In the genomic region with DNA sequence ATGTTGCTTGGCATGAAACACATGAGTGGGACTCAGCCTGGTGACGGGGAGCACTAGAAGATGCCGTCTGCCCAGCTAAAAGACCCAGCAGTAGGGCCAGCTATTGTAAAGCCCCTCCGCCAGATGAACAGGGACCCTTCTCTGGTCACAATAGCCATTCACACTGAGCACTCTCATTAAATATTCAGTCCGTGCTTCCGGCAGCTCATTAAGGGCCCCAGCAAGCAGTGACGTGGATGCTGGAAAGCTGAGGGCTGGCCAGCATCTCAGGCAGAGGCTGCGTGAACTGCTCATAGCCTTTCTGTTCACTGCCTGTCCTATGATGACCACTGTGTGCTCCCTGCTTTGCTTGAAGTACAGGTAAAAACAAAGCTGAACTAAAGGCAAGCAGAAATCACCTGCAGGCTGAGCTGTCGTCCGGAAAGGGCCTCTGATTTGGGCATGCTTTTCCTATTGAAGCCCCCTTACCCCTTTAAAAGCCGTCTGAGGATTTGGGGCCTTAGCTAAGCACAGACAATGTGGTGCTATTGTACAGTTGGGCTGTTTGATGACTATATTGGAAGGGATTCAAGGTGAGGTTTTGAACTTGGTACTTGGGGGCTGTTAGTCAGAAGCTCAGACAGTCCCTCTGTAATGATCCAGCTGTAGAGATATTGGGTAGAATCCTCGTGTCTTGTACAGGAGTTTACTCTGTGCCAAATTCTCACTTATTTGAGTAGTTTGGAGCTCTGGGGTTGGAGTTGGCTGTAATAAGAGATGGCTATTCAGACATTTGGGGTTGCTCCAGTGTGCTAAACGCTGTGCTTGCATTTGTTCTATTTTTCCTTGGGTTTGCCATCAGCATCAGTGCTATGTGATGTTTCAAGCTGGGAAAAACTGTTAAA, we compare ENCODE assay signal across 10 mouse cellular contexts.
DNase-seq lines count a peak whose midpoint lies in the region; ATAC-seq lines count a peak whose summit lies in the region.
"Had no signal": no experiment of that assay in that cellular context is flagged by ENCODE, and none has a peak within 500 bp of the region (broad histone marks: within the 10 kb centered on the region; RNA-seq: fewer than 3 reads in every experiment).

No protein-coding gene starts in this region.

- no peak overlapping the region for H3K4me2 ChIP-seq in embryonic facial prominence, embryonic 14.5 days (ENCODE audit: low read depth, low read length)
- H3K4me2 ChIP-seq in hindbrain, embryonic 16.5 days (ENCODE audit: low read length), result peak overlapping the region; percentile 31
- H3K4me2 ChIP-seq in neural tube, embryonic 14.5 days (ENCODE audit: low read depth, low read length), result no peak overlapping the region; the same call in 1 of the 2 replicates

- no peak overlapping the region for H3K27ac ChIP-seq in embryonic facial prominence, embryonic 14.5 days (replicated peaks; ENCODE audit: low read depth, low read length)
- H3K27ac ChIP-seq in hindbrain, embryonic 16.5 days (ENCODE audit: low read depth, low read length), result peak overlapping the region; percentile 63
- H3K27ac ChIP-seq in neural tube, embryonic 14.5 days (ENCODE audit: low read depth, low read length), result peak overlapping the region; percentile 69

- ATAC-seq in embryonic facial prominence, embryonic 14.5 days (ENCODE audit: low read depth), result peak; percentile 71; the same call in 1 of the 2 replicates
- peak; percentile 92 for ATAC-seq in hindbrain, embryonic 16.5 days
- ATAC-seq in neural tube, embryonic 14.5 days (ENCODE audit: low read depth), result peak; percentile 89
- ATAC-seq: liver, postnatal 0 days had no signal

- peak; percentile 45 for DNase-seq in layer of hippocampus, postnatal 10 days (ENCODE audit: low spot score in 2 of 2)
- DNase-seq in layer of hippocampus, adult 9-10 months (ENCODE audit: low spot score), result no peak
- DNase-seq in embryonic facial prominence, embryonic 14.5 days (ENCODE audit: low spot score), result peak; percentile 49
- DNase-seq in ovary, adult 18-20 months (ENCODE audit: low spot score), result no peak
- DNase-seq in thymus, postnatal 10 days (ENCODE audit: low spot score in 2 of 2), result no peak
- DNase-seq in right cerebral cortex, postnatal 25 days, result no peak
- DNase-seq: adrenal gland, postnatal 10 days; liver, postnatal 0 days had no signal

- no peaks in the 10 kb centered on the region for H3K36me3 ChIP-seq in embryonic facial prominence, embryonic 14.5 days (ENCODE audit: control insufficient read depth, insufficient read depth, low read length)
- no peaks in the 10 kb centered on the region for H3K36me3 ChIP-seq in hindbrain, embryonic 16.5 days (ENCODE audit: control insufficient read depth, insufficient read depth, low read length)
- no peaks in the 10 kb centered on the region for H3K36me3 ChIP-seq in neural tube, embryonic 14.5 days (ENCODE audit: control insufficient read depth, insufficient read depth, low read length)

- WGBS in embryonic facial prominence, embryonic 14.5 days, result 53% methylated on average over 12 of the region's 12 CpGs
- 16% methylated on average over 12 of the region's 12 CpGs for WGBS in hindbrain, embryonic 16.5 days
- WGBS in neural tube, embryonic 14.5 days, result 20% methylated on average over 12 of the region's 12 CpGs

- no peaks in the 10 kb centered on the region for H3K9me3 ChIP-seq in embryonic facial prominence, embryonic 14.5 days (ENCODE audit: control insufficient read depth, low read length)
- no peaks in the 10 kb centered on the region for H3K9me3 ChIP-seq in hindbrain, embryonic 16.5 days (ENCODE audit: control insufficient read depth, low read length)
- H3K9me3 ChIP-seq in neural tube, embryonic 14.5 days (ENCODE audit: control insufficient read depth, low read length), result no peaks in the 10 kb centered on the region

- H3K4me3 ChIP-seq in embryonic facial prominence, embryonic 14.5 days (ENCODE audit: low read depth, low read length), result no peak overlapping the region
- no peak overlapping the region for H3K4me3 ChIP-seq in hindbrain, embryonic 16.5 days (ENCODE audit: low read length)
- H3K4me3 ChIP-seq in neural tube, embryonic 14.5 days (ENCODE audit: low read depth, low read length), result no peak overlapping the region

- H3K9ac ChIP-seq in embryonic facial prominence, embryonic 14.5 days (ENCODE audit: low read depth, low read length), result no peak overlapping the region
- peak overlapping the region; percentile 10; the same call in 1 of the 2 replicates for H3K9ac ChIP-seq in hindbrain, embryonic 16.5 days (ENCODE audit: low read depth, low read length)
- no peak overlapping the region for H3K9ac ChIP-seq in neural tube, embryonic 14.5 days (replicated peaks; ENCODE audit: low read depth, low read length)
- H3K9ac ChIP-seq: liver, postnatal 0 days had no signal

- H3K27me3 ChIP-seq in embryonic facial prominence, embryonic 14.5 days (replicated peaks; ENCODE audit: control insufficient read depth, insufficient read depth, low read length), result no peaks in the 10 kb centered on the region
- no peaks in the 10 kb centered on the region for H3K27me3 ChIP-seq in hindbrain, embryonic 16.5 days (replicated peaks; ENCODE audit: control insufficient read depth, insufficient read depth, low read length)
- H3K27me3 ChIP-seq in neural tube, embryonic 14.5 days (ENCODE audit: control insufficient read depth, insufficient read depth, low read length), result no peaks in the 10 kb centered on the region

- H3K4me1 ChIP-seq in embryonic facial prominence, embryonic 14.5 days (ENCODE audit: control insufficient read depth, insufficient read depth, low read length), result no peaks in the 10 kb centered on the region
- H3K4me1 ChIP-seq in hindbrain, embryonic 16.5 days (ENCODE audit: control insufficient read depth, insufficient read depth, low read depth, low read length), result peaks cover 9% of the 10 kb centered on the region
- H3K4me1 ChIP-seq in neural tube, embryonic 14.5 days (ENCODE audit: control insufficient read depth, insufficient read depth, low read length), result no peaks in the 10 kb centered on the region; the same call in 1 of the 2 replicates

Comparison
In these comparisons a context has a peak if more than half of its experiments do, and no peak if none do; other contexts are left out.
1. DNase-seq: peak in layer of hippocampus, postnatal 10 days (2 of 2) and embryonic facial prominence, embryonic 14.5 days (single experiment); none in layer of hippocampus, adult 9-10 months (single experiment), ovary, adult 18-20 months (single experiment), thymus, postnatal 10 days (0 of 2) and right cerebral cortex, postnatal 25 days (single experiment).
2. Peak in every context shown above with its lines, with median percentiles within 50 percentile points of each other: ATAC-seq.